In genomic region chr9:55225165-55225737, GRCm38 (mm10) we compare ENCODE assay signal across 18 mouse cellular contexts. TPM values are rescaled to one million over a fixed set of nuclear protein-coding genes. Genes with fewer than 3 reads are reported as not detected.
DNase-seq lines count a peak whose midpoint lies in the region; ATAC-seq and TF ChIP-seq lines count a peak whose summit lies in the region.
"Had no signal": no experiment of that assay in that cellular context is flagged by ENCODE, and none has a peak within 500 bp of the region (broad histone marks: within the 10 kb centered on the region; RNA-seq: fewer than 3 reads in every experiment).

No protein-coding gene starts in this region.

- no peaks in the 10 kb centered on the region for H3K27me3 ChIP-seq in heart, postnatal 0 days (ENCODE audit: control insufficient read depth, insufficient read depth, low read length)
- no peaks in the 10 kb centered on the region for H3K27me3 ChIP-seq in heart, embryonic 10.5 days (ENCODE audit: insufficient read depth, poor library complexity, severe bottlenecking)
- no peaks in the 10 kb centered on the region for H3K27me3 ChIP-seq in liver, postnatal 0 days (ENCODE audit: insufficient read depth, low read length)
- H3K27me3 ChIP-seq in liver, embryonic 11.5 days (replicated peaks; ENCODE audit: control insufficient read depth, insufficient read depth, low read length), result no peaks in the 10 kb centered on the region
- H3K27me3 ChIP-seq in midbrain, embryonic 14.5 days (ENCODE audit: control insufficient read depth, insufficient read depth, low read length), result no peaks in the 10 kb centered on the region
- H3K27me3 ChIP-seq: hindbrain, embryonic 15.5 days; intestine, embryonic 15.5 days had no signal

- H3K4me3 ChIP-seq in heart, postnatal 0 days (ENCODE audit: low read depth, low read length), result no peak overlapping the region
- no peak overlapping the region for H3K4me3 ChIP-seq in heart, embryonic 10.5 days
- H3K4me3 ChIP-seq in liver, postnatal 0 days (ENCODE audit: low read depth, low read length), result no peak overlapping the region
- no peak overlapping the region for H3K4me3 ChIP-seq in liver, embryonic 11.5 days (ENCODE audit: low read depth, low read length)
- no peak overlapping the region for H3K4me3 ChIP-seq in ES-E14 (ENCODE audit: insufficient read depth in 1 of 2, low read depth in 1 of 2, low read length in 2 of 2, poor library complexity in 1 of 2, severe bottlenecking in 1 of 2)
- H3K4me3 ChIP-seq in cortical plate, adult 2 months (ENCODE audit: insufficient read depth, low read length), result no peak overlapping the region
- no peak overlapping the region for H3K4me3 ChIP-seq in midbrain, embryonic 14.5 days (replicated peaks; ENCODE audit: low read depth, low read length)
- H3K4me3 ChIP-seq: hindbrain, embryonic 15.5 days; intestine, embryonic 15.5 days had no signal

- H3K9ac ChIP-seq in heart, postnatal 0 days (replicated peaks; ENCODE audit: low read depth, low read length), result no peak overlapping the region
- no peak overlapping the region for H3K9ac ChIP-seq in liver, postnatal 0 days (replicated peaks)
- no peak overlapping the region for H3K9ac ChIP-seq in liver, embryonic 11.5 days (ENCODE audit: low read depth, low read length)
- no peak overlapping the region for H3K9ac ChIP-seq in ES-E14 (ENCODE audit: insufficient read depth, low read depth, low read length, poor library complexity, severe bottlenecking)
- no peak overlapping the region for H3K9ac ChIP-seq in midbrain, embryonic 14.5 days (replicated peaks; ENCODE audit: low read length)
- H3K9ac ChIP-seq: hindbrain, embryonic 15.5 days; intestine, embryonic 15.5 days; liver, embryonic 14.5 days had no signal

- in situ Hi-C loops in ES-E14 (cut with MboI; ENCODE audit: low sequenced_read_pairs in 2 of 2, unreplicated experiment in 2 of 2), result no loop called here

- H3K36me3 ChIP-seq in heart, postnatal 0 days (replicated peaks; ENCODE audit: control insufficient read depth, insufficient read depth, low read length), result peaks cover 44% of the 10 kb centered on the region
- H3K36me3 ChIP-seq in heart, embryonic 10.5 days, result peaks cover 56% of the 10 kb centered on the region
- peaks cover 46% of the 10 kb centered on the region for H3K36me3 ChIP-seq in liver, postnatal 0 days (replicated peaks; ENCODE audit: insufficient read depth, low read length)
- H3K36me3 ChIP-seq in liver, embryonic 11.5 days (ENCODE audit: control insufficient read depth, insufficient read depth, low read length), result peaks cover 23% of the 10 kb centered on the region
- peaks cover 27% of the 10 kb centered on the region for H3K36me3 ChIP-seq in ES-E14 (ENCODE audit: control insufficient read depth, insufficient read depth, low read length, poor library complexity, severe bottlenecking)
- H3K36me3 ChIP-seq in midbrain, embryonic 14.5 days (ENCODE audit: control insufficient read depth, insufficient read depth, low read length), result peaks cover 57% of the 10 kb centered on the region

- no peak for TF ChIP-seq CTCF in heart, postnatal 0 days (IDR thresholded peaks at IDR 0.05; ENCODE audit: low read depth)
- TF ChIP-seq CTCF in liver, postnatal 0 days (IDR thresholded peaks at IDR 0.05; ENCODE audit: low read depth), result no peak
- TF ChIP-seq CTCF in cortical plate, adult 2 months (IDR thresholded peaks at IDR 0.05; ENCODE audit: extremely low read depth, insufficient read depth, low read length), result no peak

- TF ChIP-seq EP300 in heart, postnatal 0 days (IDR thresholded peaks at IDR 0.05; ENCODE audit: low read depth), result no peak
- TF ChIP-seq EP300 in liver, postnatal 0 days (IDR thresholded peaks at IDR 0.05; ENCODE audit: low read depth), result no peak

- ATAC-seq in heart, postnatal 0 days (ENCODE audit: insufficient read depth, low read depth), result no peak
- no peak for ATAC-seq in liver, postnatal 0 days
- ATAC-seq in liver, embryonic 11.5 days (replicated peaks; ENCODE audit: low FRiP score), result no peak
- ATAC-seq in midbrain, embryonic 14.5 days (ENCODE audit: low FRiP score, low TSS enrichment), result no peak
- ATAC-seq: forebrain, embryonic 16.5 days; intestine, embryonic 15.5 days had no signal

- H3K4me2 ChIP-seq in heart, postnatal 0 days (ENCODE audit: low read depth, low read length), result no peak overlapping the region
- no peak overlapping the region for H3K4me2 ChIP-seq in liver, postnatal 0 days (ENCODE audit: low read depth, low read length)
- no peak overlapping the region for H3K4me2 ChIP-seq in liver, embryonic 11.5 days
- no peak overlapping the region for H3K4me2 ChIP-seq in midbrain, embryonic 14.5 days (ENCODE audit: low read length)
- H3K4me2 ChIP-seq: hindbrain, embryonic 15.5 days; intestine, embryonic 15.5 days had no signal

- no peaks in the 10 kb centered on the region for H3K9me3 ChIP-seq in heart, postnatal 0 days (replicated peaks; ENCODE audit: control insufficient read depth, low read length)
- H3K9me3 ChIP-seq in heart, embryonic 10.5 days, result no peaks in the 10 kb centered on the region
- no peaks in the 10 kb centered on the region for H3K9me3 ChIP-seq in liver, postnatal 0 days (ENCODE audit: low read length)
- H3K9me3 ChIP-seq in liver, embryonic 11.5 days (ENCODE audit: control insufficient read depth, low read length), result no peaks in the 10 kb centered on the region
- no peaks in the 10 kb centered on the region for H3K9me3 ChIP-seq in ES-E14 (ENCODE audit: control insufficient read depth, insufficient read depth, low read depth, low read length)
- no peaks in the 10 kb centered on the region for H3K9me3 ChIP-seq in midbrain, embryonic 14.5 days (ENCODE audit: control insufficient read depth, low read length)
- H3K9me3 ChIP-seq: hindbrain, embryonic 15.5 days; intestine, embryonic 15.5 days had no signal

- H3K4me1 ChIP-seq in heart, postnatal 0 days (ENCODE audit: control insufficient read depth, insufficient read depth), result no peaks in the 10 kb centered on the region
- no peaks in the 10 kb centered on the region for H3K4me1 ChIP-seq in heart, embryonic 10.5 days
- peaks cover 6% of the 10 kb centered on the region; the same call in 1 of the 2 replicates for H3K4me1 ChIP-seq in liver, postnatal 0 days (ENCODE audit: insufficient read depth)
- H3K4me1 ChIP-seq in liver, embryonic 11.5 days (replicated peaks; ENCODE audit: control insufficient read depth, insufficient read depth, low read length), result no peaks in the 10 kb centered on the region; the same call in 1 of the 2 replicates
- peaks cover 4 to 5% of the 10 kb centered on the region in 2 experiments; a peak in 2 of 4 replicates for H3K4me1 ChIP-seq in ES-E14 (ENCODE audit: control insufficient read depth in 2 of 2, insufficient read depth in 2 of 2, low read length in 2 of 2, poor library complexity in 1 of 2)
- no peaks in the 10 kb centered on the region; the same call in 1 of the 2 replicates for H3K4me1 ChIP-seq in cortical plate, adult 2 months (ENCODE audit: control insufficient read depth, insufficient read depth, low read length)
- H3K4me1 ChIP-seq in midbrain, embryonic 14.5 days (ENCODE audit: control insufficient read depth, insufficient read depth, low read length), result no peaks in the 10 kb centered on the region
- H3K4me1 ChIP-seq: hindbrain, embryonic 15.5 days; intestine, embryonic 15.5 days had no signal

- H3K27ac ChIP-seq in heart, postnatal 0 days (ENCODE audit: low read depth), result peak overlapping the region; percentile 22; the same call in 1 of the 2 replicates
- no peak overlapping the region for H3K27ac ChIP-seq in heart, embryonic 10.5 days
- H3K27ac ChIP-seq in liver, postnatal 0 days (ENCODE audit: low read depth), result peak overlapping the region; percentile 16; the same call in 1 of the 2 replicates
- no peak overlapping the region for H3K27ac ChIP-seq in liver, embryonic 11.5 days (ENCODE audit: low read depth, low read length)
- H3K27ac ChIP-seq in ES-E14 (ENCODE audit: insufficient read depth, low read depth, low read length, poor library complexity, severe bottlenecking), result peak overlapping the region; percentile 7; the same call in 1 of the 2 replicates
- 0 out of 2 replicates have a peak overlapping the region, but pooled peaks have one; percentile 33 for H3K27ac ChIP-seq in cortical plate, adult 2 months (ENCODE audit: insufficient read depth, low read length)
- no peak overlapping the region for H3K27ac ChIP-seq in midbrain, embryonic 14.5 days (replicated peaks; ENCODE audit: low read depth, low read length)
- H3K27ac ChIP-seq: hindbrain, embryonic 15.5 days; intestine, embryonic 15.5 days; liver, embryonic 14.5 days had no signal

- WGBS in heart, postnatal 0 days, result 78% methylated on average over 7 of the region's 7 CpGs
- 84% methylated on average over 7 of the region's 7 CpGs for WGBS in heart, embryonic 10.5 days
- 84% methylated on average over 7 of the region's 7 CpGs for WGBS in liver, postnatal 0 days (ENCODE audit: insufficient replicate concordance)
- WGBS in liver, embryonic 11.5 days, result 85% methylated on average over 7 of the region's 7 CpGs
- WGBS in midbrain, embryonic 14.5 days, result 90% methylated on average over 7 of the region's 7 CpGs

- no peak for DNase-seq in heart, postnatal 0 days (ENCODE audit: low spot score)
- DNase-seq in heart, embryonic 10.5 days (ENCODE audit: low spot score), result no peak
- no peak for DNase-seq in liver, postnatal 0 days
- no peak for DNase-seq in liver, embryonic 11.5 days (ENCODE audit: low spot score)
- no peak for DNase-seq in ES-E14 (ENCODE audit: low read depth, low spot score)
- no peak for DNase-seq in midbrain, embryonic 14.5 days
- DNase-seq: cerebellum, postnatal 10 days; embryo, embryonic 11 days; kidney, postnatal 10 days; lung, postnatal 4 days; right cerebral cortex, postnatal 14 days; spleen, adult 18-20 months; thymus, postnatal 36 days had no signal

- no peak for TF ChIP-seq POLR2A in cortical plate, adult 2 months (IDR thresholded peaks at IDR 0.05; ENCODE audit: extremely low read depth, insufficient read depth, low read length)

TF ChIP-seq in ES-E14, 5 proteins besides CTCF, POLR2A, EP300 and RAD21 (continues in another document):
- TF ChIP-seq MAFK (IDR thresholded peaks at IDR 0.05; ENCODE audit: insufficient read depth, low read depth, low read length) (no peak), ZC3H11A (IDR thresholded peaks at IDR 0.05; ENCODE audit: borderline replicate concordance, low read depth, low read length) (no peak), CHD2 (IDR thresholded peaks at IDR 0.05; ENCODE audit: low read depth, low read length) (0 out of 2 replicates have a peak, but pooled peaks have one; percentile 43), HCFC1 (IDR thresholded peaks at IDR 0.05; ENCODE audit: borderline replicate concordance, insufficient read depth, low read length) (no peak)

RNA-seq across cellular contexts. Expression of gene Fbxo22, which starts 16.5 kb away (rescaled TPM):
- total RNA-seq in heart, postnatal 0 days (2014; rRNA removed; ENCODE audit: low replicate concordance), result 42.0 and 45.0 TPM in 2 replicates
- polyA plus RNA-seq in heart, postnatal 0 days (2015; fragmentation: Nextera tagmentation; extraction: Ambion mirVana), result 46.8 and 48.3 TPM in 2 replicates
- 69.3 and 70.6 TPM in 2 replicates for polyA plus RNA-seq in heart, embryonic 10.5 days (2016; fragmentation: Nextera tagmentation; extraction: Ambion mirVana)
- polyA plus RNA-seq in liver, postnatal 0 days (2015; fragmentation: Nextera tagmentation; extraction: Ambion mirVana), result 23.1 and 25.0 TPM in 2 replicates
- 52.0 and 57.9 TPM in 2 replicates for polyA plus RNA-seq in liver, embryonic 11.5 days (2014; fragmentation: Nextera tagmentation; extraction: Ambion mirVana)
- 58.4 and 60.5 TPM in 2 replicates for total RNA-seq in ES-E14 (2012; rRNA removed)
- polyA plus RNA-seq in cortical plate, adult 2 months (2012; rRNA removed), result 33.1 and 34.8 TPM in 2 replicates
- polyA plus RNA-seq in midbrain, embryonic 14.5 days (2014; fragmentation: Nextera tagmentation; extraction: Ambion mirVana), result 76.2 and 90.4 TPM in 2 replicates

Comparison
In these comparisons a context has a peak if more than half of its experiments do, and no peak if none do; other contexts are left out.
1. H3K27ac ChIP-seq: peak in heart, postnatal 0 days (single experiment), liver, postnatal 0 days (single experiment), ES-E14 (single experiment) and cortical plate, adult 2 months (single experiment); none in heart, embryonic 10.5 days (single experiment), liver, embryonic 11.5 days (single experiment) and midbrain, embryonic 14.5 days (single experiment).